ENCODE assay signal across 16 mouse cellular contexts in genomic region chr15:12026932-12027450, GRCm38 (mm10). TPM values are rescaled to one million over a fixed set of nuclear protein-coding genes. Genes with fewer than 3 reads are reported as not detected.
DNase-seq lines count a peak whose midpoint lies in the region; ATAC-seq lines count a peak whose summit lies in the region.
"Had no signal": no experiment of that assay in that cellular context is flagged by ENCODE, and none has a peak within 500 bp of the region (broad histone marks: within the 10 kb centered on the region; RNA-seq: fewer than 3 reads in every experiment).

No protein-coding gene starts in this region.

- no peak for DNase-seq in frontal cortex, postnatal 36 days (ENCODE audit: low spot score in 2 of 2)
- peak; percentile 26 for DNase-seq in layer of hippocampus, adult 9-11 months
- DNase-seq in layer of hippocampus, postnatal 25 days (ENCODE audit: extremely low spot score in 1 of 2, low spot score in 1 of 2) = no peak
- DNase-seq in right cerebral cortex, postnatal 10 days (ENCODE audit: low spot score in 2 of 2) = peak; percentile 51 to 67
- DNase-seq in right cerebral cortex, adult 18-20 months = no peak
- DNase-seq: adrenal gland, postnatal 14 days; cerebellum, adult 18-20 months; cerebellum, adult 9-11 months; cerebellum, postnatal 36 days; gastrocnemius, adult 2 months; gastrocnemius, postnatal 25 days; heart, postnatal 10 days had no signal

- ATAC-seq in frontal cortex, adult (ENCODE audit: low TSS enrichment) = peak; percentile 58
- ATAC-seq: activated CD4-positive, CD25-positive, alpha-beta regulatory T cell, adult 4 months; forebrain, embryonic 16.5 days; Patski had no signal

RNA-seq across cellular contexts. Expression of gene Sub1, which starts 30.2 kb away (rescaled TPM):
- 100 to 1,000 TPM; 305 to 336 TPM for total RNA-seq in layer of hippocampus, postnatal 25 days (2021)

Comparison
In these comparisons a context has a peak if more than half of its experiments do, and no peak if none do; other contexts are left out.
1. DNase-seq: peak in layer of hippocampus, adult 9-11 months (single experiment) and right cerebral cortex, postnatal 10 days (2 of 2); none in frontal cortex, postnatal 36 days (0 of 2), layer of hippocampus, postnatal 25 days (0 of 2) and right cerebral cortex, adult 18-20 months (single experiment).